Mouse (Mus musculus) B cell, adult 2 months (primary cell): ENCODE measurements around the gene Mc1r.
A peak's percentile ranks its signal among the peaks of the same experiment; 100 is the strongest.
"Not testable (repeated sequence)": the region's sequence is repeated elsewhere in the genome, so short reads cannot be mapped to it uniquely, and the experiment has no call there.

ENCODE experiments used
- DNase-seq, 2 experiments: peaks; one replicate each; pipeline ENCODE4 v3.0.0; 2022

Gene Mc1r

DNA sequence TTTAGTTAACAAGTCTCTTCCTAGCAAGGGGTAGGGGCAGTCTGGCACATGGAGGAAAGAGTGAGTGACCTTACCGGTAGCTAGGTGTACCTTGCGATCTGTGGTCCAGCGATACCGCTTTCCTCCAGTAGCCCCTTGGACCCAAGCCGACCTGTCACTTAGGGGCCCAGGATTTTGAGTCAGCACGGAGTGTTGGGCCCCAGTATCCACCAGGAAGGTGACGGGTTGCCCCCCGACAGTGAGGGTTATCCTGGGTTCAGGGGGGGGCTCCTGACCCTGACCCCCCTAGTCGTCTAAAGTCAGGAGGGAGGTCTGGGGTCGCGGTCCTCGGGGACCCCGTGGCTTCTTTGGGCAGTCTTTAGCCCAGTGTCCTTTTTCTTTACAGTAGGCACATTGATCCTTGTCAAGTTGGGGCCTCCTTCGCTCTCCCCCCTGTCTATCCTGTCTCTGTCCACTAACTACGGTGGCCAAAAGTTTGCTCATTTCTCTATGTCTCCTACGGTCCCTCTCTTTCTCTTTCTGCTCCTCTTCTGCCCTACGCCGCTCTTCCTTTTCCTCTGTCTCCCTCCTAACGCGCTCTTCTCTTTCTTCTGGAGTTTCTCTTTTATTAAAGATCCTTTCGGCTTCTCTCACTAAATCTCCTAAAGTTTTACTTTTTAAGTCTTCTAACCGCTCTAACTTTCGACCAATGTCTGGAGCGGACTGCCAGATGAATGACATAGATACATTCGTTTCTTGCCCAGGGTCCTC is 24.9 kb downstream of the Mc1r start:
- no peak for DNase-seq

DNA sequence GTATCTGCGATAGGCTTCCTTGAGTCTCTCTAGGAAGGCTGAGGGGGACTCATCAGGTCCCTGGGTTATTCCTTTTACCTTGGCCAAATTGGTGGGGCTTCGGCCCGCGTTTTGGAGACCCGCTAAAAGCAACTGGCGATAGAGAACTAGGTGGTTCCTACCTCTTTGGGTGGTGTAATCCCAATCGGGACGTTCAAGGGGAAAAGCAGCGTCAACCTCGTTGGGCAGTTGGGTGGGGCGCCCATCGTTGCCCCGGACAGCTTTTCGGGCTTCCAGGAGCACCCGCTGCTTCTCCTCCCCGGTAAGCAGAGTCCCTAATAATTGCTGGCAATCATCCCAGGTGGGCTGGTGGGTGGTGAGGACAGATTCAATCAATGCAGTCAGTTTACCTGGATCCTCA is 25.5 kb downstream of the Mc1r start:
- DNase-seq = no peak

DNA sequence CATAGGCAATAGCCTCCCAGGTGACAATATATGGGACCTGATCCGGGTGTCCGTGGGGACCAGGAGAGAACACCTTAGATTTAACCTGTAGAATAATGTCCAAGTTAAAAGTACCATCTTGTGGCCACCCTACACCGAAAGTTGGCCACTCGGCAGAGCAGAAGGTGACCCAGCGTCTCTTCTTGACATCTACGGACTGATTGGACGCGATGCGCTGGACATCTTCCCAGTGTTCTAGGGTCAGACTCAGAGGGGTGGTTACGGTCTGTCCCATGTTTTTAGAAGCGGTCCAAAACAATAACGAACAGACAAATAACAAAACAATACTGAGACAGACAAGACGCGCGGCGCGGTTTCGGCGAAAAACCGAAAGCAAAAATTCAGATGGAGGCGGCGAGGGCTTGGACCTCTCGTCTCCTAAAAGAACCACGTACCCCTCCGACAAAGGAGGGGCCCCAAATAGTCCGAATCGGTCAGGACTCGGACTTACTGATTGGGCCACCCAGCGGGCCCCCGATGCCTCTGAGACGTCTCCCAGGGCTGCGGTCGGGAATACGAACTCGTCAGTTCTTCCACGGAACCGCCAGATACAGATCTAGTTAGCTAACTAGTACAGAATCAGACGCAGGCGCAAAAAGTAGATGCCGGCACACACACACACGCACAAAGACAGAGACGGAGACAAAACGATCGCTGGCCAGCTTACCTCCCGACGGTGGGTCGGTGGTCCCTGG is 26.5 kb downstream of the Mc1r start:
- not testable (repeated sequence) for DNase-seq

DNA sequence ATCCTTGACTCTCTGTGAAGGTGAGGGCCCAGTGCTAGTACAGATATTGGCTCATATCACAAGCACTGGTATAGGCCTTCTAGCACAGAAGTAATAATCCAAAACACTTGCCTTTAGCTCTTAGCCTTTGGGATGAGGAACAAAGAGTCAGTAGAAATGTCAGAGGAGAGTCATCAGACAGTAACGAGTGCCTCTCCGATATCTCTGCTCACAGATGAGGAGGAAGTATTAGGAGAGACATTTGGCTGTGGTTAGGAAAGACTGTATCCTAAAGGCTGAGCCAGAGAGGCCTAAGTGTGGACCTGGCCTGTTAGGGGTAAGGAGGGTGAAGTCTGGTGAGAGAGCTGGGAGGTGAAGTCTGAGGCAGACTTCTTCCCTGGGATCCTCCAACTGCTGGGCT is 34.9 kb downstream of the Mc1r start:
- no peak for DNase-seq

DNA sequence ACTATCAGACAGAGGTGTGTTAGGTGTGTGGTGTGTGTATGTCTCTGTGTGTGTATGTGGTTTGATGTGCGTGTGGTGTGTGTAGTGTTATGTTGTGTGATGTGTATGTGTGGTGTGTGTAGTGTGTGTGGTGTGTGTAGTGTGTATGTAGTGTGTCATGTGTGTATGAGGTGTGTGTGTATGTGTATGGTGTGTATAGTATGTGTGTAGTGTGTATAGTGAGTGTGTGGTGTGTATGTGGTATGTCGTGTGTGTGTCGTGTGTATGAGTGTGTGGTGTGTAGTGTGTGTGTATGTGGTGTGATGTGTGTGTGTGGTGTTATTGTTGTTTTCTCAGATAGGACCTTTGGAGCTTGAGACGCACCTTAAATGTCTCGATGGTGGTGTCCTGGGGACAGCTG is 35.4 kb downstream of the Mc1r start:
- DNase-seq = no peak

DNA sequence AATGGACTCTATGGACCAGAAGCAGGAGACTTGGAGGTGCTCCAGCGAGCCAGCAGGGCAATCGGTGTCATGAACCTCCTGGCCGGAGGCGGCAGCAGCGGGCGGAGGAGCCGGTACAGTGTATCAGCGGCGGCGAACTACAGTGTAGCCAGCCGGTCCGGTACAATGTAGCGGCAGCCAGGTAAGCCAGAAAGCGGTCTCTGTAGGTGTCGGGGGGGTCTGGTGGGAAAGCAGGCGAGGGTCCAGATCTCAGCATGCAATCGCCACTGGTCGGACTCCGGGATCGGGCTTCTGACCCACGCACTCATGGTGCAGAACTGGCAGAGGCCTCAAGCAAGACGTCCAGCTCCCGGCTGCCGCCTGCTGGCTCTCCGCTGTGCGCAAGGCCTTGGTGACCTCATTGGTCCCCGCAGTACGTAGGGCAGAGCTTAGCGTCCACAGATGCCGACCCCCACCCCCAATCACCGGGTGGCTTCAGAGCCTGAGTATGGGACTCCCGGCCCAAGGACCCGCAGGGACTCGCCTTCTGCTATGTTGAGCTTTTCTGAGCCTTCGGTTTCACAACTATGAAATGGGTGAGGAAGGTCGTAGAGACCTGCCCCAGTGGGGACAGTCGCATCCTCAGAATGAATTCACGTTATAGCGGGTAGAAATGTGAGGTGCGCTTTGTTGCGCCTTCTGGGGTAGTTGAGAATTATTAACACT is 36.1 kb downstream of the Mc1r start:
- peak; percentile 97 for DNase-seq

DNA sequence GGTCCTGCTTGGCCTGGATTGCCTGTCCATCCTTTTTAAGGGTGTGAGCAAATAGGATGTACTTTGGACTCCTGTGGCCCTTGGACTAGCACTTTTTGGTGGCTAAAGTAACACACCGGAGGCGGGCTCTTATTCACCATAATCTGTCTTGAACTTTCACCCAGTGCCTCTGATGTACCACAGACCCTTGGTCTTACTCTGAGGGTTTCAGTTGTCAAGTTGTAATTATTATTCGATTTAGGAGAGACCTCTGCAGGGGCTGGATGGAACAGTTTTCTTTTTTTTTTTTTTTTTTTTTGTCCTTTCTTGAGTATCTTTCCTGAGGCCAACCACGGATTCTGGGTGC is 36.6 kb downstream of the Mc1r start:
- peak in 1 of 2 experiments; percentile 8 for DNase-seq

DNA sequence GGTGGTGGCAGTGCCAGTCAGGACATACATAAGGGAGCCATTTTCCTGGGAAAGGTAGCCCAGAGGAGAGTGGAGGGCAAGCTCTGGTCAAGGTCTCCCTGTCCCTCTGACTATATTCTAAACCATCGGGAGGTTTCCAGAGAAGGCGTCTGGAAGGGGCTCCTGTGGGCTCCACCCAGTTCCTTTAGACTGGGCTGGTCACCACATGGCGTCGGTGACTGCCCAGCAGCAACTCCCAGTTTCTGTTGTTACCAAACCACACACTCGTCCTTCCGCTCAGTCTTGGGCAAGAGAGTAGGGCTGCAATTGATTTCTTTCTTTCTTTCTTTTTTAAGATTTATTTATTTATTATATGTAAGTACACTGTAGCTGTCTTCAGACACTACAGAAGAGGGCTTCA is 37.2 kb downstream of the Mc1r start:
- no peak for DNase-seq

DNA sequence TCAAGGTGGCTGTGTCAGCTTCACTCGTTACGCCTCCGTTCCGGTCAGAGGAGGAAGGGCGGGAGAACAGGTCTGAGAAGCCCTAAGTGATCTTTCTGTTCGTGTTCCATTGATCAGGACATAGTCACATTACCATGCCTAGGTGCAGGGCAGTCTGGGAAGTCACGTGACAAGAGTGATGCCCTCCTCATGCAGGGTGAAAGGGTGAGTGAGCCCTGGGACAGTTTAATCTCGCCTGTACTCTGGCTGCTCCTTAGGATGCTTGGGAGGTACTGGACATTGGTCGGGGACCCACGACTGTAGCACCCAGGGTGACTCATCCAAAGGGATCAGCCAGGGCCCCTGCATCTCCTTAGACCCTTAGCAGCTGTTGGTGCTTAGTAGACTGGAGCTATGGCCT is 39.1 kb downstream of the Mc1r start:
- DNase-seq = no peak

DNA sequence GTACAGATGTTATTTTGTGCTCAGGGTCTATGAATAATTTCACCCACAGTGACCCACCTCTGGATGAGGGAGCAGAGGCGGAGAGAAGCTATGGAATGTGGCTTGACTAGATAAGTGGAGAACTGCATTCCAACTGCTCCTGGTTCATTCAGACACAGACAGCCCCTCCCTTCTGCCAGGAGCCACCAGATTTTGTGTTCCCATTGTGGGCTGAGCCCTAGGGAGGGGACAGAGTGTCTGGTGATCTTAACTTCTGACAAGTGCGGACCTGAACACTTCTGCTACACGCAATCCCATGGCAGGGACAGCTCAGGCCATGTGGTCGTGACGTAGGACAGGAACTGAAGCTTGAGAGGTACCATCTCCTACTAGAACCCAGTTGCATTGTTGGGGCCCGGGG is 39.9 kb downstream of the Mc1r start:
- DNase-seq = no peak

DNA sequence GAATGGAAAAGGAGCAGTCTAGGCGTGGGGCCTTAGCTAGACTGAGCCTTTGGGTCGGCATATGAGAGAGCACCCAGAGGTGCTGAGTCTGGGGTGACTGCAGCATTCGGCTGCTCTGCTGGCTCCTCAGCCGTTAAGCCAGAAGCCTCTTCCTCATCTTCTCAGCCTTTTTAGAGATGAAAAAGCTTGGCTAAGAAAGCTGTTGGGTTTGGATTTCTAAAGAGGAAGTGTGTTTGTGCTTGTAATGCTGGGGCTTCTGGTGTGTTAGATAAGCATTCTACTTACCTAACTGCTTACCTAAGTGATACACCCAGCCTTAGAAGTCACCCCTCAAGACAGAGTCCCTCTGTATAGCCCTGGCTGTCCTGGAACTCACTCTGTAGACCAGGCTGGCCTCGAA is 43.9 kb downstream of the Mc1r start:
- no peak for DNase-seq

DNA sequence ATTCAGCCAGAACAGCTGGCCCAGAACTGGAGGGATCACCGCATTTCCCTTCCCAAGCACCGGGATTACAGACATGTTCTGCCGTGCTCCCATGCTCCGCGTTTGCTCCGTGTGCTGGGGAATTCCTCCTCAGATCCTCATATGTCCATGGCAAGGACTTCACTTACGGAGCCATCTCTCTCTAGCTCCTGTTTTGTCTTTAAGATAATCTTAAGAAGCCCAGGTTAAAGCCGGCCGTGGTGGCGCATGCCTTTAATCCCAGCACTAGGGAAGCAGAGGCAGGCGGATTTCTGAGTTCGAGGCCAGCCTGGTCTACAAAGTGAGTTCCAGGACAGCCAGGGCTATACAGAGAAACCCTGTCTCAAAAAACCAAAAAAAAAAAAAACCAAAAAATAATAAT is 44.8 kb downstream of the Mc1r start:
- not testable (repeated sequence) for DNase-seq

DNA sequence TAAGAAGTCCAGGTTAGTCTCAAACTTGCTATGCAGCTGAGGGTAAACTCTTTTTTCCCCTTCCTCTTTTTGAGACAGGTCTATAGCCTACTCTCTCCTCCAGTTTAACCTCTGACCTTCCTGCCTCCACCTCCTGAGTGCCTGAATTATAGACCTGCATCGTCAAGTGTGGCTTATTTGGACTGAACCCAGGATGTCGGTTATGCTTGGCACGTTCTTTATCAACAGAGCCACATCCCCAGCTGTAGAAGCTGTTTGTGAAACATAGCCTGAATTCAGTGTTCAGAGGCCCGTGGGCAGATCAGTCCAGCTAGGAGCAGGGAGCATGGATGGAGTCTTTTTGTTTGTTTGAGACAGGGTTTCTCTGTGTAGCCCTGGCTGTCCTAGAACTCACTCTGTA is 45.2 kb downstream of the Mc1r start:
- DNase-seq = no peak

DNA sequence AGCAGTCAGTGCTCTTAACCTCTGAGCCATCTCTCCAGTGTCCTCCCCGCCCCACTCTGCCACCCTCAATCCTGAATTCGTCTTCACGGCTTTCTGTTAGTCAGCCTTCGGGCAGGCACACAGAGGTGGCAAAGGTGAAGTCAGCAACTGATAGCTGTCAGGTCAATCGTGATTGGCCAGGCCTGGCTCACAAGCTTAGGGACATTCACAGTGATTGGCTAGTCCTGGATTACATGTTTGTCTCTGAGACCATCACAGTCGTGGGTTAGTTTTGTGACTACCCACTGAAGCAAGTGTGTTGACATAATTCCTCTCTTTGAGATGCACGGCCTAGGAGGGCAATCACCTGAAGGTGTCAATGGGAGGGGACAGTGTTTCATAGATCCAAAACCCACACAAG is 46.4 kb downstream of the Mc1r start:
- DNase-seq = no peak

DNA sequence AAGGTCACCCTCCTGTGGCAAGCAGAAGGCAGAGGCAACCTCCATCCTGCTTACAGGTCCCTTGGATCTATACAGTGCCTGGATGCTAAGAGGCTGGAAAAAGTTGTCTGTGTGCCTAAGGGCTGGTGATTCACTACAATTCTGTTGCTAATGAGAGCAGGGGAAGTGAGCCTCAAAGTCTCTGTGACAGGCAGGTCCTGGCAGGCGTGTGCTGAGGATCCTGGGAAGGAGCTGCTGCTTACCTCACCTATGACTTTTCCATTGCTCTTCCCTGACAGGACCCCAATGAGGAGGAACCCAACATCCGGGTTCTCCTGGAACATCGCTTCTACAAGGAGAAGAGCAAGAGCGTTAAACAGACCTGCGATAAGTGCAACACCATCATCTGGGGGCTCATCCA is 47.0 kb downstream of the Mc1r start:
- DNase-seq = no peak

DNA sequence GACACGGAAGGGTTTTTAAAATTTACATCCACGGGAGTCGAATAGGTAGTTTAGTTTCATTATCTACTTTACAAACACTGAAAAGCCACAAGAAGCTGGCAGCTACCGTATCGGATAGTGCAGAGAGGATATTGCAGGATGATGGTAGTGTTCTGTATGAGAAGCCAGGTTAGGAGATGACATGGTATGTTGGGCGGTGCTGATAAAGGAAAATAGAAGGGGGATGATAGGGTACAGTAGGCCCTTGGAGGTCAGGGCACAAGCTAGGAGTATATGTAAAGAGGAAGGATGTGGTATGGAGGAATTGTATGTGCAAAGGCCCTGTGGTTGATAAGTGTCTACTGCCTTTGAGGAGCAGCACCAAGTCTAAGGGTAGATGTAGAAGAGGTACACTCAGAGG is 47.7 kb downstream of the Mc1r start:
- DNase-seq = no peak
